Mouse (Mus musculus) embryonic facial prominence, embryonic 12.5 days (tissue): ENCODE measurements around the gene Nphs1. TPM values are rescaled to one million over a fixed set of nuclear protein-coding genes. Genes with fewer than 3 reads are reported as not detected.

ENCODE experiments used
- ATAC-seq: fragments of 200-750 bp; cut with Nextera tagmentation; 2 replicates; pipeline ENCODE4 v1.8.0; 2017; ENCODE audit not compliant: insufficient number of reproducible peaks, insufficient read depth, low FRiP score, low TSS enrichment
- H3K27ac ChIP-seq: fragments of 300-500 bp; sonication (generic); 2 replicates; pipeline ENCODE4 v1.5.1; 2016; ENCODE audit warnings: mild to moderate bottlenecking
- H3K27me3 ChIP-seq: fragments of 300-500 bp; sonication (generic); 2 replicates; pipeline ENCODE4 v1.6.1; 2016; ENCODE audit warnings: mild to moderate bottlenecking, moderate library complexity
- H3K36me3 ChIP-seq: fragments of 300-500 bp; sonication (generic); 2 replicates; pipeline ENCODE4 v1.6.1; 2016; ENCODE audit warnings: mild to moderate bottlenecking
- H3K4me1 ChIP-seq: fragments of 300-500 bp; sonication (generic); 2 replicates; pipeline ENCODE4 v1.6.1; 2016
- H3K4me2 ChIP-seq: fragments of 300-500 bp; sonication (generic); replicated peaks from 2 replicates; pipeline ENCODE4 v1.6.1; 2016; ENCODE audit warnings: mild to moderate bottlenecking, moderate library complexity
- H3K4me3 ChIP-seq: fragments of 300-500 bp; sonication (generic); 2 replicates; pipeline ENCODE4 v1.5.1; 2016; ENCODE audit warnings: mild to moderate bottlenecking
- H3K9ac ChIP-seq: fragments of 300-500 bp; sonication (generic); 2 replicates; pipeline ENCODE4 v1.6.1; 2016; ENCODE audit warnings: mild to moderate bottlenecking, moderate library complexity
- H3K9me3 ChIP-seq: fragments of 300-500 bp; sonication (generic); 2 replicates; pipeline ENCODE4 v1.6.1; 2016; ENCODE audit warnings: mild to moderate bottlenecking, moderate library complexity
- WGBS: fragments of 180-500 bp; shearing (Covaris S2); methylation state at CpG from one replicate; pipeline ENCODE4 v1.1.7; 2016; 5-methylcytosine and 5-hydroxymethylcytosine counted together
- polyA plus RNA-seq: library from polyadenylated mRNA; unstranded; fragments of >200 nt; fragmentation: Nextera tagmentation; extraction: Ambion mirVana; gene quantifications from 2 replicates; pipeline ENCODE4 v1.2.1, GENCODE M21; 2016

The Nphs1 gene
- polyA plus RNA-seq, 1 experiment from 2014 or later = 0.29 TPM

GRCm38 (mm10) chr7:30531291-30531815 is 73.2 kb downstream of the Nphs1 start:
- 80% methylated on average over 9 of the region's 9 CpGs for WGBS
- no peaks in the 10 kb centered on the region; the same call in 1 of the 2 replicates for H3K27me3 ChIP-seq
- peak overlapping the region; percentile 27 for H3K9ac ChIP-seq
- no peak overlapping the region for H3K27ac ChIP-seq
- no peaks in the 10 kb centered on the region for H3K9me3 ChIP-seq
- peaks cover 41% of the 10 kb centered on the region for H3K4me1 ChIP-seq
- H3K36me3 ChIP-seq = peaks cover 63% of the 10 kb centered on the region
- H3K4me3 ChIP-seq = no peak overlapping the region
- no peak overlapping the region for H3K4me2 ChIP-seq
- ATAC-seq = no peak

DNA sequence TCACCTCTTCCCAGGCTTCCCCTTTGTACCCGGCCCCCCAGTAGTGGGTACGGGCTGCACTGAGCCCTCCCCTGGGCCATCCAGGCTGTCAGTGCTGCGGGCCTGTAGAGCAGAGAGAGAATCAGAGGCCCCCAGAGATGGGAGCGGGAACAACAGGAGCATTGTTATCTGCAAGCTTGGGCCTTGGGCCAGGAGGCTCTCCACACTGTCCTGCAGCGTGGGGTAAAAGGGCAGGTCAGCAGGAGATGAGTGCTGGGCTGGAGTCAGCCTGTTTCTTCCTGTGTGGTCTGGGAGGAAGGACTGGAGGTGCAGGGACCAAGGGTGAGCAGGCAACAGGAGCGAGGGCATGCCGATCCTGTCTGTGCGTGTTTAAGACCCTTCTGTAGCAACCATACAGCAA is 74.8 kb downstream of the Nphs1 start:
- Histone ChIP-seq H3K27me3 (no peaks in the 10 kb centered on the region; the same call in 1 of the 2 replicates), H3K4me3 (no peak overlapping the region), H3K4me1 (peaks cover 34% of the 10 kb centered on the region), H3K9me3 (no peaks in the 10 kb centered on the region), H3K36me3 (peaks cover 48% of the 10 kb centered on the region), H3K9ac (peak overlapping the region; percentile 28), H3K4me2 (peak overlapping the region; percentile 81), H3K27ac (no peak overlapping the region)
- ATAC-seq = no peak
- 17% methylated on average over 8 of the region's 8 CpGs for WGBS

GRCm38 (mm10) chr7:30533941-30534632 is 76.0 kb downstream of the Nphs1 start:
- ATAC-seq = peak; percentile 24
- Histone ChIP-seq H3K4me3 (peak overlapping the region; percentile 70), H3K4me2 (peak overlapping the region; percentile 81), H3K36me3 (peaks cover 43% of the 10 kb centered on the region), H3K27me3 (no peaks in the 10 kb centered on the region; the same call in 1 of the 2 replicates), H3K9me3 (no peaks in the 10 kb centered on the region), H3K27ac (peak overlapping the region; percentile 80), H3K9ac (peak overlapping the region; percentile 78), H3K4me1 (peaks cover 34% of the 10 kb centered on the region)
- 7% methylated on average over 24 of the region's 26 CpGs for WGBS

DNA sequence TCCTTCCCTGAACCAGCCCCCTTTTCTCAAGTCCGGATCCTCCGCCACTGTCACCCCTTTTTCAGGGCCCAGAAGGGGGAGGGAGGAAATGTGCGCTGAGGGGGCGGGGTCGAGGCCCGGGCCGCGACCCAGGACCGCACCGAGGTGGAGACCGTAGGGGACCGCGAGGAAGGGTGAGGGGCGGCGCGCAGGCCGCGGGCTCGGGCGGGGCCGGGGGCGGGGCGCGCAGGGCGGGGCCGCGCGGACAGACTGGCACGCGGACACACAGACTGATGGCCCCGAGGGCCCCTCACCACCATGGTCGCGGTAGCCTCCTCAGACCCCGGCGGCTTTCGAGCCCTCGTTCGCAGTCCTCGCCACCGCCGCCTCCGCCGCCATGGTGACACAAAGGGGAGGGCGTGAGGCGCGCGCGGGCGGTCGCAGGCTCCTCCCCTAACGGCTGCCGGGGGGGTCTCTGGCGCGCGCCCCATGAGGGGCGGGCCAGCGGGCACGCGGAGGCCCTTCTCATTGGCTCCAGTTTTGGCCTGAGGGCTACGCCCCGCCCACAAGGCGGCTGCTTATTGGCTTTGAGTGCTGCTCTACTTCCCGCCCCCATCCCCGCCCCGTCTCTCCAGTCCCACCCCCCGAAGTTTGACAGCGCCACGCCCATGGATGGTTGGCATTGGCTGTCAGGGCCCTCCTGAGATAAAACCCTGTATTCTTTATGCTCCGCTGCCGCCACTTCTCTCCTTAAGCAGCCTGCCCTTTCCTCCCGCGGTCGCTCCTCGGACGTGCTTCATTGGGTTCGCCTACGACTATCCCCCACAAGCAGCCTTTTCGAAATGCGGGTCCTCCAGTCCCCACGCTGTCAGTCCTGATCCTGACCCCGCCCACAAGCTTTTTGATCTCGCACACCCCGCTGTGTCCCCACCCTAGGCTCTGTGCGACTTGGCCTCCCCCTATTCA is 76.8 kb downstream of the Nphs1 start, which contains the start of gene Arhgap33:
Gene Arhgap33, minus strand, starts transcription at position 428 of the 945 bp plus-strand sequence.
- H3K9me3 ChIP-seq = no peaks in the 10 kb centered on the region
- H3K4me2 ChIP-seq = peak within 1 kb of the TSS; percentile 81
- peak; percentile 79 for ATAC-seq
- peaks cover 34% of the 10 kb centered on the region for H3K4me1 ChIP-seq
- H3K9ac ChIP-seq = peak within 1 kb of the TSS; percentile 78
- peaks cover 43% of the 10 kb centered on the region for H3K36me3 ChIP-seq
- WGBS = under 1% methylated on average over 72 of the region's 84 CpGs
- peak within 1 kb of the TSS; percentile 70 for H3K4me3 ChIP-seq
- H3K27ac ChIP-seq = peak within 1 kb of the TSS; percentile 80
- no peaks in the 10 kb centered on the region; the same call in 1 of the 2 replicates for H3K27me3 ChIP-seq

Other genes with a start within 250 kb of the Nphs1 start
- gene Polr2i, start 226.4 kb upstream of the Nphs1 start, polyA plus RNA-seq = 161 and 181 TPM in 2 replicates
- 224 and 250 TPM in 2 replicates for gene Tbcb, start 226.0 kb upstream of the Nphs1 start, polyA plus RNA-seq
- 0.38 TPM in 1 of 2 replicates, not detected in the other for gene Ovol3, start 222.6 kb upstream of the Nphs1 start, polyA plus RNA-seq
- gene Thap8, start 178.2 kb upstream of the Nphs1 start, polyA plus RNA-seq = 0.33 and 0.40 TPM in 2 replicates
- gene Wdr62, start 177.9 kb upstream of the Nphs1 start, polyA plus RNA-seq = 8.9 and 9.9 TPM in 2 replicates
- gene Clip3, start 166.6 kb upstream of the Nphs1 start, polyA plus RNA-seq = 54.0 and 55.1 TPM in 2 replicates
- gene Alkbh6, start 149.6 kb upstream of the Nphs1 start, polyA plus RNA-seq = 88.6 and 92.2 TPM in 2 replicates
- gene Syne4, start 143.5 kb upstream of the Nphs1 start, polyA plus RNA-seq = 94.9 and 101 TPM in 2 replicates
- gene E130208F15Rik, start 136.6 kb upstream of the Nphs1 start, polyA plus RNA-seq = 0.87 and 2.9 TPM in 2 replicates
- 21.8 and 23.4 TPM in 2 replicates for gene Sdhaf1, start 134.4 kb upstream of the Nphs1 start, polyA plus RNA-seq
- 8.3 and 8.6 TPM in 2 replicates for gene Lrfn3, start 95.5 kb upstream of the Nphs1 start, polyA plus RNA-seq
- gene Tyrobp, start 44.6 kb upstream of the Nphs1 start, polyA plus RNA-seq = 16.7 and 18.7 TPM in 2 replicates
- gene Hcst, start 38.5 kb upstream of the Nphs1 start, polyA plus RNA-seq = 0.70 and 0.98 TPM in 2 replicates
- 2.1 and 2.9 TPM in 2 replicates for gene Nfkbid, start 36.6 kb upstream of the Nphs1 start, polyA plus RNA-seq
- gene Aplp1, start 12.8 kb upstream of the Nphs1 start, polyA plus RNA-seq = 66.5 and 74.7 TPM in 2 replicates
- gene Kirrel2, start 625 bp upstream of the Nphs1 start, polyA plus RNA-seq = 0.46 and 0.52 TPM in 2 replicates
- gene Prodh2, start 35.3 kb downstream of the Nphs1 start, polyA plus RNA-seq = not detected in 2 replicates
- gene Arhgap33, start 76.7 kb downstream of the Nphs1 start, polyA plus RNA-seq = 20.0 and 26.5 TPM in 2 replicates
- 8.5 and 9.2 TPM in 2 replicates for gene Hspb6, start 93.9 kb downstream of the Nphs1 start, polyA plus RNA-seq
- gene Proser3, start 94.0 kb downstream of the Nphs1 start, polyA plus RNA-seq = 15.6 and 16.0 TPM in 2 replicates
- 44.7 and 49.1 TPM in 2 replicates for gene Lin37, start 101.5 kb downstream of the Nphs1 start, polyA plus RNA-seq
- 94.1 TPM in 2 replicates for gene U2af1l4, start 105.0 kb downstream of the Nphs1 start, polyA plus RNA-seq
- gene Gm49396, start 105.0 kb downstream of the Nphs1 start, polyA plus RNA-seq = 16.5 and 17.4 TPM in 2 replicates
- gene Psenen, start 105.3 kb downstream of the Nphs1 start, polyA plus RNA-seq = 132 and 138 TPM in 2 replicates
- 4.1 and 5.5 TPM in 2 replicates for gene Igflr1, start 107.1 kb downstream of the Nphs1 start, polyA plus RNA-seq
- gene Kmt2b, start 130.4 kb downstream of the Nphs1 start, polyA plus RNA-seq = 11.6 and 12.6 TPM in 2 replicates
- 0.17 and 0.19 TPM in 2 replicates for gene Zbtb32, start 140.6 kb downstream of the Nphs1 start, polyA plus RNA-seq
- gene Upk1a, start 154.5 kb downstream of the Nphs1 start, polyA plus RNA-seq = 0.37 and 0.73 TPM in 2 replicates
- gene Cox6b1, start 167.8 kb downstream of the Nphs1 start, polyA plus RNA-seq = 761 and 784 TPM in 2 replicates
- not detected in 2 replicates for gene Etv2, start 177.5 kb downstream of the Nphs1 start, polyA plus RNA-seq
- gene Rbm42, start 192.0 kb downstream of the Nphs1 start, polyA plus RNA-seq = 151 and 154 TPM in 2 replicates
- gene Haus5, start 206.7 kb downstream of the Nphs1 start, polyA plus RNA-seq = 54.8 and 59.3 TPM in 2 replicates
- gene Pmis2, start 213.3 kb downstream of the Nphs1 start, polyA plus RNA-seq = not detected in 2 replicates
- gene 2200002J24Rik, start 240.6 kb downstream of the Nphs1 start, polyA plus RNA-seq = not detected in 2 replicates